Mouse (Mus musculus) intestine, embryonic 14.5 days (tissue): ENCODE measurements around the gene Tyrobp. TPM values are rescaled to one million over a fixed set of nuclear protein-coding genes. Genes with fewer than 3 reads are reported as not detected.

Experiments used
- ATAC-seq: fragments of 200-750 bp; cut with Nextera tagmentation; replicated peaks from 2 replicates; pipeline ENCODE4 v1.8.0; 2017; ENCODE audit warnings: low read depth, moderate number of reproducible peaks, moderate TSS enrichment, moderate library complexity; ENCODE audit not compliant: low FRiP score, low TSS enrichment
- DNase-seq: peaks from one replicate; pipeline ENCODE4 v3.0.0-alpha.2; 2018; ENCODE audit warnings: low spot score
- H3K27ac ChIP-seq: fragments of 300-500 bp; sonication (generic); 2 replicates; pipeline ENCODE4 v1.5.1; 2014; ENCODE audit warnings: low read depth, mild to moderate bottlenecking, control low read depth
- H3K27me3 ChIP-seq: fragments of 300-500 bp; sonication (generic); replicated peaks from 2 replicates; pipeline ENCODE4 v1.6.1; 2014; ENCODE audit warnings: low read length, control low read depth; ENCODE audit not compliant: control insufficient read depth, insufficient read depth
- H3K36me3 ChIP-seq: fragments of 300-500 bp; sonication (generic); 2 replicates; pipeline ENCODE4 v1.6.1; 2014; ENCODE audit warnings: low read length, control low read depth; ENCODE audit not compliant: control insufficient read depth, insufficient read depth
- H3K4me1 ChIP-seq: fragments of 300-500 bp; sonication (generic); replicated peaks from 2 replicates; pipeline ENCODE4 v1.6.1; 2014; ENCODE audit warnings: low read length, control low read depth, mixed read lengths; ENCODE audit not compliant: control insufficient read depth, insufficient read depth
- H3K4me2 ChIP-seq: fragments of 300-500 bp; sonication (generic); 2 replicates; pipeline ENCODE4 v1.6.1; 2014; ENCODE audit warnings: low read length
- H3K4me3 ChIP-seq: fragments of 300-500 bp; sonication (generic); 2 replicates; pipeline ENCODE4 v1.5.1; 2014; ENCODE audit warnings: low read depth, low read length, control low read depth, mixed read lengths
- H3K9ac ChIP-seq: fragments of 300-500 bp; sonication (generic); 2 replicates; pipeline ENCODE4 v1.6.1; 2014; ENCODE audit warnings: mild to moderate bottlenecking, low read length
- H3K9me3 ChIP-seq: fragments of 300-500 bp; sonication (generic); 2 replicates; pipeline ENCODE4 v1.6.1; 2016; ENCODE audit warnings: low read length, control low read depth; ENCODE audit not compliant: control insufficient read depth
- WGBS: fragments of 180-500 bp; shearing (Covaris S2); extraction: QIAGEN DNeasy Blood & Tissue Kit; methylation state at CpG from one replicate; pipeline ENCODE4 v1.1.7; 2014; 5-methylcytosine and 5-hydroxymethylcytosine counted together
- polyA plus RNA-seq: library from polyadenylated mRNA; unstranded; fragments of >200 nt; fragmentation: Nextera tagmentation; extraction: Ambion mirVana; gene quantifications from 2 replicates; pipeline ENCODE4 v1.2.1, GENCODE M21; 2014

Tyrobp gene
- polyA plus RNA-seq, 1 experiment from 2014 or later, result 54.7 TPM

- peak; percentile 85 for ATAC-seq
- DNase-seq, result peak; percentile 77
- no peak within 1 kb of the TSS for H3K27ac ChIP-seq
Observed at GRCm38 (mm10) chr7:30444971-30445751, 31.6 kb downstream of the Tyrobp start, which contains the start of gene Aplp1. TSS of gene Aplp1 (minus strand) at chr7:30445535.

GRCm38 (mm10) chr7:30450241-30450640 lies 36.7 kb downstream of the Tyrobp start:
- no peak for DNase-seq
- Histone ChIP-seq H3K27me3 (peaks cover 33% of the 10 kb centered on the region), H3K9me3 (no peaks in the 10 kb centered on the region), H3K27ac (no peak overlapping the region), H3K4me2 (no peak overlapping the region), H3K9ac (no peak overlapping the region), H3K4me3 (no peak overlapping the region), H3K4me1 (no peaks in the 10 kb centered on the region), H3K36me3 (no peaks in the 10 kb centered on the region)
- WGBS, result 75% methylated on average over 7 of the region's 7 CpGs
- ATAC-seq, result no peak

More at GRCm38 (mm10) chr7:30444971-30445751, 31.6 kb downstream of the Tyrobp start, which contains the start of gene Aplp1:
- Histone ChIP-seq H3K4me2 (peak within 1 kb of the TSS; percentile 56), H3K4me3 (peak within 1 kb of the TSS; percentile 40), H3K27me3 (peaks cover 6% of the 10 kb centered on the region), H3K36me3 (no peaks in the 10 kb centered on the region), H3K9ac (peak within 1 kb of the TSS; percentile 33; the same call in 1 of the 2 replicates), H3K4me1 (peaks cover 9% of the 10 kb centered on the region), H3K9me3 (no peaks in the 10 kb centered on the region)
- WGBS, result 0% methylated on average over 50 of the region's 72 CpGs

GRCm38 (mm10) chr7:30453327-30453726 lies 39.8 kb downstream of the Tyrobp start:
- no peak overlapping the region for H3K27ac ChIP-seq
- 0 out of 2 replicates have a peak, but pooled peaks cover 5% of the 10 kb centered on the region for H3K4me1 ChIP-seq
- peak overlapping the region; percentile 35; the same call in 1 of the 2 replicates for H3K4me2 ChIP-seq
- no peaks in the 10 kb centered on the region for H3K36me3 ChIP-seq
- DNase-seq (no peak), ATAC-seq (0 out of 2 replicates have a peak, but pooled peaks have one; percentile 19)
- 19% methylated on average over 25 of the region's 25 CpGs for WGBS
- no peak overlapping the region; the same call in 1 of the 2 replicates for H3K4me3 ChIP-seq
- no peaks in the 10 kb centered on the region for H3K9me3 ChIP-seq
- H3K27me3 ChIP-seq, result peaks cover 64% of the 10 kb centered on the region
- H3K9ac ChIP-seq, result no peak overlapping the region

- no peak for DNase-seq
- peak overlapping the region; percentile 35 for H3K4me2 ChIP-seq
Observed at GRCm38 (mm10) chr7:30453766-30454165, 40.2 kb downstream of the Tyrobp start.

GRCm38 (mm10) chr7:30454259-30454658 lies 40.7 kb downstream of the Tyrobp start:
- 11% methylated on average over 6 of the region's 6 CpGs for WGBS
- no peaks in the 10 kb centered on the region for H3K36me3 ChIP-seq
- H3K9ac ChIP-seq, result no peak overlapping the region
- DNase-seq (no peak), ATAC-seq (no peak)
- H3K9me3 ChIP-seq, result no peaks in the 10 kb centered on the region
- H3K4me2 ChIP-seq, result peak overlapping the region; percentile 35; the same call in 1 of the 2 replicates
- 0 out of 2 replicates have a peak, but pooled peaks cover 5% of the 10 kb centered on the region for H3K4me1 ChIP-seq
- peaks cover 73% of the 10 kb centered on the region for H3K27me3 ChIP-seq
- no peak overlapping the region for H3K27ac ChIP-seq
- H3K4me3 ChIP-seq, result no peak overlapping the region; the same call in 1 of the 2 replicates

More at GRCm38 (mm10) chr7:30453766-30454165, 40.2 kb downstream of the Tyrobp start:
- 3% methylated on average over 25 of the region's 25 CpGs for WGBS
- H3K27me3 ChIP-seq, result peaks cover 68% of the 10 kb centered on the region
- no peak overlapping the region; the same call in 1 of the 2 replicates for H3K4me3 ChIP-seq
- H3K4me1 ChIP-seq, result 0 out of 2 replicates have a peak, but pooled peaks cover 5% of the 10 kb centered on the region
- no peaks in the 10 kb centered on the region for H3K9me3 ChIP-seq
- H3K27ac ChIP-seq, result no peak overlapping the region
- H3K9ac ChIP-seq, result no peak overlapping the region
- ATAC-seq, result peak; percentile 62; the same call in 1 of the 2 replicates
- H3K36me3 ChIP-seq, result no peaks in the 10 kb centered on the region

GRCm38 (mm10) chr7:30456487-30456886 lies 42.9 kb downstream of the Tyrobp start:
- Histone ChIP-seq H3K4me1 (0 out of 2 replicates have a peak, but pooled peaks cover 5% of the 10 kb centered on the region), H3K4me2 (peak overlapping the region; percentile 39; the same call in 1 of the 2 replicates), H3K4me3 (no peak overlapping the region), H3K9ac (no peak overlapping the region), H3K27me3 (peaks cover 95% of the 10 kb centered on the region), H3K36me3 (no peaks in the 10 kb centered on the region), H3K27ac (no peak overlapping the region), H3K9me3 (no peaks in the 10 kb centered on the region)
- WGBS, result 1% methylated on average over 9 of the region's 9 CpGs
- no peak for DNase-seq
- no peak for ATAC-seq

GRCm38 (mm10) chr7:30456911-30457628 lies 43.5 kb downstream of the Tyrobp start:
- H3K4me1 ChIP-seq, result 0 out of 2 replicates have a peak, but pooled peaks cover 5% of the 10 kb centered on the region
- peak overlapping the region; percentile 39 for H3K4me2 ChIP-seq
- peaks cover 100% of the 10 kb centered on the region for H3K27me3 ChIP-seq
- H3K27ac ChIP-seq, result no peak overlapping the region
- ATAC-seq (no peak), DNase-seq (no peak)
- H3K4me3 ChIP-seq, result peak overlapping the region; percentile 21
- no peaks in the 10 kb centered on the region for H3K36me3 ChIP-seq
- 2% methylated on average over 31 of the region's 31 CpGs for WGBS
- H3K9ac ChIP-seq, result no peak overlapping the region
- H3K9me3 ChIP-seq, result no peaks in the 10 kb centered on the region

GRCm38 (mm10) chr7:30457629-30458330 lies 44.2 kb downstream of the Tyrobp start, which contains the start of the genes Kirrel2 and Nphs1:
TSS of gene Kirrel2 (minus strand) at chr7:30457690.
TSS of gene Nphs1 (plus strand) at chr7:30458315.
- Histone ChIP-seq H3K4me3 (peak within 1 kb of the TSS; percentile 21), H3K4me1 (0 out of 2 replicates have a peak, but pooled peaks cover 5% of the 10 kb centered on the region), H3K9me3 (no peaks in the 10 kb centered on the region), H3K9ac (no peak within 1 kb of the TSS), H3K4me2 (peak within 1 kb of the TSS; percentile 39), H3K27me3 (peaks cover 98% of the 10 kb centered on the region), H3K27ac (no peak within 1 kb of the TSS), H3K36me3 (no peaks in the 10 kb centered on the region)
- ATAC-seq (no peak), DNase-seq (no peak)
- 4% methylated on average over 16 of the region's 16 CpGs for WGBS
